Mouse (Mus musculus) midbrain, embryonic 14.5 days (tissue): ENCODE measurements around the gene Echdc3. TPM values are rescaled to one million over a fixed set of nuclear protein-coding genes. Genes with fewer than 3 reads are reported as not detected.

ENCODE experiments used
- ATAC-seq: fragments of 200-750 bp; cut with Nextera tagmentation; 2 replicates; pipeline ENCODE4 v1.8.0; 2017; ENCODE audit warnings: moderate number of reproducible peaks, moderate library complexity; ENCODE audit not compliant: low FRiP score, low TSS enrichment
- DNase-seq: peaks from one replicate; pipeline ENCODE4 v3.0.0-alpha.2; 2015
- H3K27ac ChIP-seq: fragments of 300-500 bp; sonication (generic); replicated peaks from 2 replicates; pipeline ENCODE4 v1.5.1; 2014; ENCODE audit warnings: mild to moderate bottlenecking, low read depth, low read length, moderate library complexity
- H3K27me3 ChIP-seq: fragments of 300-500 bp; sonication (generic); 2 replicates; pipeline ENCODE4 v1.6.1; 2014; ENCODE audit warnings: low read length, control low read depth, mixed read lengths; ENCODE audit not compliant: control insufficient read depth, insufficient read depth
- H3K36me3 ChIP-seq: fragments of 300-500 bp; sonication (generic); 2 replicates; pipeline ENCODE4 v1.6.1; 2014; ENCODE audit warnings: low read length, control low read depth; ENCODE audit not compliant: control insufficient read depth, insufficient read depth
- H3K4me1 ChIP-seq: fragments of 300-500 bp; sonication (generic); 2 replicates; pipeline ENCODE4 v1.6.1; 2014; ENCODE audit warnings: mild to moderate bottlenecking, antibody characterized with exemption, low read length, control low read depth; ENCODE audit not compliant: control insufficient read depth, insufficient read depth
- H3K4me2 ChIP-seq: fragments of 300-500 bp; sonication (generic); 2 replicates; pipeline ENCODE4 v1.6.1; 2014; ENCODE audit warnings: mild to moderate bottlenecking, low read length, moderate library complexity
- H3K4me3 ChIP-seq: fragments of 300-500 bp; sonication (generic); replicated peaks from 2 replicates; pipeline ENCODE4 v1.5.1; 2014; ENCODE audit warnings: low read depth, low read length
- H3K9ac ChIP-seq: fragments of 300-500 bp; sonication (generic); replicated peaks from 2 replicates; pipeline ENCODE4 v1.6.1; 2014; ENCODE audit warnings: mild to moderate bottlenecking, low read length, moderate library complexity
- H3K9me3 ChIP-seq: fragments of 300-500 bp; sonication (generic); 2 replicates; pipeline ENCODE4 v1.6.1; 2016; ENCODE audit warnings: low read length, control low read depth, mixed read lengths; ENCODE audit not compliant: control insufficient read depth
- WGBS: fragments of 180-500 bp; shearing (Covaris S2); extraction: QIAGEN DNeasy Blood & Tissue Kit; methylation state at CpG from one replicate; pipeline ENCODE4 v1.1.7; 2014; 5-methylcytosine and 5-hydroxymethylcytosine counted together
- polyA plus RNA-seq: library from polyadenylated mRNA; unstranded; fragments of >200 nt; fragmentation: Nextera tagmentation; extraction: Ambion mirVana; gene quantifications from 2 replicates; pipeline ENCODE4 v1.2.1, GENCODE M21; 2014

Echdc3 gene
- polyA plus RNA-seq, 1 experiment from 2014 or later, result 0.70 TPM

DNA sequence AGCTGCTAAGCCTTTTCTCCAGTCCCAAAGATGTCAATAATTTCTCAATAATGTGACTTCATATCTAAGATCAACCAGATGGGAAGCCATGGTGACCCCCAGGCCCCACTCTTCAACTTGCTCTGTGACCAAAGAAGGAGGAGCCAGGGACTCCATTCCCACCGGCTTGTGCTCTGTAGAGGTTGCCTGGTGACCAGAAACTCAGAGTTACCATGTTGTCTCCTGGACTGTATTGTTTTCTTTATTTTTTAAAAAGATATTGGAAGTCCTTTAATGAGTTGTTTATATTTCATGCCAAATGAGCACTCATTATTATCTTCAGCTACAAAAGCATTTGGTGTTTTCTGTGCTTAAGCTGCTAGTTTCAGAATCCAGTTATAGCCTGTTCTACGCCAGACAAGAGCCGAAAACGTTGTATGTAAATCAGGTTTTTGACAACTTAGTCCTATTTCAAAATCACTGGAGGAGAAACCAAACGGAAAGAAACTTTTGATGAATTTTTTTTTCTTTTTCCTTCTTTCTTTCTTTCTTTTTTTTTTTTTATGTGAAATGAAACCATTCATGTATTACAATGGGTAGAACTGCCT is 42.7 kb upstream of the Echdc3 start:
- 79% methylated on average over 5 of the region's 5 CpGs for WGBS

DNA sequence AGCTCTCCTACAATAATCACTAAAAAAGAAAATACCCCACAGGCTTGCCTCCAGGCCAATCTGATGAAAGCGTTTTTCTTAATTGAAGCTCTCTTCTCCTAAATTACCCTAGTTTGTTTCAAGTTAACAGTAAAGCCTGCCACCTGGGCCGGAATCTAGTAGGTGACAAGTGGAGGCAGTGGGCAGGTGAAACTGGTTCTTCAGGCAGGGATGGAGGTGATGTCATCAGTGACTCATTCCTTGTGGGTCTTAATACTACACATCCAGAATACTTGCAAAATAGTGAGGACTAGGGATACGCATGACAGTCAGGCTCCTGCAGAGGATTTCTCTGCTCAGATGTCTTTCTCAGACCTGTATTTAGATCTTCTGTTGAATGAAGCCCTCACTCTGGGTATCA is 39.7 kb upstream of the Echdc3 start:
- Histone ChIP-seq H3K27ac (no peak overlapping the region), H3K27me3 (no peaks in the 10 kb centered on the region), H3K4me1 (no peaks in the 10 kb centered on the region), H3K4me2 (no peak overlapping the region), H3K9me3 (no peaks in the 10 kb centered on the region), H3K36me3 (no peaks in the 10 kb centered on the region), H3K9ac (no peak overlapping the region), H3K4me3 (no peak overlapping the region)
- DNase-seq (no peak), ATAC-seq (no peak)
- 95% methylated on average over 3 of the region's 3 CpGs for WGBS

More for the DNA sequence above, 42.7 kb upstream of the Echdc3 start:
- peaks cover 6% of the 10 kb centered on the region; the same call in 1 of the 2 replicates for H3K9me3 ChIP-seq
- no peaks in the 10 kb centered on the region for H3K36me3 ChIP-seq
- no peak overlapping the region for H3K27ac ChIP-seq
- no peak overlapping the region for H3K9ac ChIP-seq
- DNase-seq (no peak), ATAC-seq (no peak)
- no peak overlapping the region for H3K4me3 ChIP-seq
- no peaks in the 10 kb centered on the region for H3K4me1 ChIP-seq
- no peak overlapping the region for H3K4me2 ChIP-seq
- no peaks in the 10 kb centered on the region for H3K27me3 ChIP-seq

DNA sequence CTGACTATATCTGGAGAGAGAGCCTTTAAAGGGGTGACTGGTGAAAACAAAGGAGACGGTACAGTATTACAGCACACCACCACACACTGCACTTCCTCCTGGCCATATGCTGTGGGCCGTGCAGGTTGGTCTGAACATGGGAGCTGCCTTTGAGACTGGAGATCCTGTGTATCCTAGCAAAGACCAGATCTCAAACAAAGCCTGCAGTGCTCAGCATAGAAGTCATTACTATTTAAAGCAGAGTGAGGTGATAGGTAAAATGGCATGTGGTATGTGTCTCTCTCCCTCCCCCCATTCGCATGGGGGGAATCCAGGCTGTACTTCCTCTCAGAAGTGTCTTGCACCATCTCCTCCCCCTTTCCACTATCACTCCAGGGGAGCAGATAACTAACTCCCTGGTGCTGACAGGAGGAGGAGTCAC is 38.3 kb upstream of the Echdc3 start:
- no peaks in the 10 kb centered on the region for H3K9me3 ChIP-seq
- DNase-seq, result no peak
- H3K4me3 ChIP-seq, result no peak overlapping the region
- H3K27ac ChIP-seq, result no peak overlapping the region
- 90% methylated on average over 3 of the region's 3 CpGs for WGBS
- no peak for ATAC-seq
- H3K4me2 ChIP-seq, result no peak overlapping the region
- H3K4me1 ChIP-seq, result no peaks in the 10 kb centered on the region
- H3K9ac ChIP-seq, result no peak overlapping the region
- H3K36me3 ChIP-seq, result no peaks in the 10 kb centered on the region
- no peaks in the 10 kb centered on the region for H3K27me3 ChIP-seq

DNA sequence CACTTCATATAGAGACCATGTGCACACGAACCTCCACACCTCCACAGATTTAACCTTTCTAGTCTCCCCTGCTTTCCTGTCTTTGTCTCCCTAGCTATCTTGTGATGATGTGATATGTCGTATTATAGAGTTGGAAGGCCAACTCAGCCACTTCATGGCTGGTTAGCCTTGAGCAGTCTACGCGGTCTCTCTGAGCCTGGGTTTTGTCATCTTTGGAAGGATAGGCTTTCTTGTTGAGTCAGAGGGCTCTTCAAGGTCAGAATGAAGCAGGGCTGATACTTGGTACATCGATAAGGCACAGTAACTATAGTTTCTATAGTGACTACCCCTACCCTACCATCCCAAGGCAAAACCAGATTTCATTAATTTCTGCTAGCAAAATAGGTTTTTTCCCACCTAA is 28.6 kb upstream of the Echdc3 start:
- no peak overlapping the region for H3K9ac ChIP-seq
- no peaks in the 10 kb centered on the region for H3K36me3 ChIP-seq
- no peaks in the 10 kb centered on the region for H3K4me1 ChIP-seq
- H3K4me2 ChIP-seq, result no peak overlapping the region
- H3K27me3 ChIP-seq, result no peaks in the 10 kb centered on the region
- H3K9me3 ChIP-seq, result no peaks in the 10 kb centered on the region
- H3K4me3 ChIP-seq, result no peak overlapping the region
- WGBS, result 94% methylated on average over 5 of the region's 5 CpGs
- no peak for ATAC-seq
- DNase-seq, result no peak
- no peak overlapping the region for H3K27ac ChIP-seq

DNA sequence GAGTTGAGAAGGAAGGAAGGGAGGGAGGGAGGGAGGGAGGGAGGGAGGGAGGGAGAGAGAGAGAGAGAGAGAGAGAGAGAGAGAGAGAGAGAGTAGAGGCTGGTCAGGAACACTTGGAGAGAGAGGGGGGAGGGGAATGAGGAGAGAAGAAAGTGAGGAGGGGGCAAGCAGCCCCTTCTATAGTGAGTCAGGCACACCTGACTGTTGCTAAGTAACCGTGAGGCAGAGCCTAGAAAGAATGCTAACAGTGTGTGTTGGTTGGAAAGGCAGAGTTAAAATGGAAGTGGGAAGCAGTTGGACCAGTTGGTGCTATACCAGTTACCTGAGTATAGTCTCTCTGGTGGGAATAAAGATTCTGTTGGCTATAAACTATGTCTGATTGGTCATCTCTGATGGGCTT is 27.2 kb upstream of the Echdc3 start:
- DNase-seq (peak; percentile 41), ATAC-seq (no peak; the same call in 1 of the 2 replicates)

DNA sequence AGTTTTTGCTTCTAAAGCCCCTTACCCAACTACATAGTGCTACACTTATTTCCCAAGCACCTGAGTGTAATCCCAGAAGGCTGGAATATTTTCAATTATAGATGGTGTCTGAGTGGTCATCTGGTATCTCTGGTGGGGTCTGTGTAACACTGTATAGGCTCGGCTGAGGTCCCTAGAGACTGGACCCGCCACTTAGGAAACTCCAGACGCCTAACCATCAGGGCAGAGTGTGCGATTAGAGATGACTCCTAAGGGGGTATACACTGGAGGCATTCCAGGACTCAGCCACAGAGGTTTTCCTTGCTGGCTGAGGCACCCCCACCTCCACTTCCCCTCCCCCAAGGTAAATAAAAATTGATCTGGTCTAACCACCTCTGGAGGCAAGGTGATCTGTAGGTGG is 26.5 kb upstream of the Echdc3 start:
- no peak overlapping the region for H3K4me3 ChIP-seq
- ATAC-seq (no peak), DNase-seq (no peak)
- WGBS, result 81% methylated on average over 4 of the region's 4 CpGs
- H3K4me1 ChIP-seq, result no peaks in the 10 kb centered on the region
- no peaks in the 10 kb centered on the region for H3K27me3 ChIP-seq
- no peak overlapping the region for H3K4me2 ChIP-seq
- H3K27ac ChIP-seq, result no peak overlapping the region
- no peak overlapping the region for H3K9ac ChIP-seq
- H3K36me3 ChIP-seq, result no peaks in the 10 kb centered on the region
- H3K9me3 ChIP-seq, result no peaks in the 10 kb centered on the region

More for the DNA sequence above, 27.2 kb upstream of the Echdc3 start:
- no peaks in the 10 kb centered on the region for H3K9me3 ChIP-seq
- no peak overlapping the region for H3K4me3 ChIP-seq
- H3K9ac ChIP-seq, result no peak overlapping the region
- H3K27me3 ChIP-seq, result no peaks in the 10 kb centered on the region
- H3K27ac ChIP-seq, result no peak overlapping the region
- no peak overlapping the region for H3K4me2 ChIP-seq
- WGBS, result 54% methylated on average over 1 of the region's 1 CpGs
- H3K4me1 ChIP-seq, result no peaks in the 10 kb centered on the region
- H3K36me3 ChIP-seq, result no peaks in the 10 kb centered on the region

DNA sequence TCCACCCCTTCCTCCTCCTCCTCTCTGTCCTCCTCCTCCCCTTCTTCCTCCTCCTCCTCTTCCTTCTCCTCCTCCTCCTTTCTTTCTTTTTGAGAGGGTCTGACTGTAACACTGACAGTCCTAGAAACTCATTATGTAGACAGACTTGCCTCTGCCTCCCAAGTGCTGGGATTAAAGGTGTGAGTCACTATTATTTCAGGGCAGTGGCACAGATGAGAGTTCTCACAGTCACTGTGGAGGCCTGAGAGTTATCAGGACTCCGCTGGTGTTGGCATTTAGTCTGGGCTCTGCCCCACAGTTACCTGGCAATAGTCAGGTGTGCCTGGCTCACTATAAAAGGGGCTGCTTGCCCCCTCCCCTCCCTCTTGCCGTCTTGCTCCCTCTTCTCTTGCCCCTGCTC is 25.8 kb upstream of the Echdc3 start:
- DNase-seq (no peak), ATAC-seq (no peak)
- no peaks in the 10 kb centered on the region for H3K36me3 ChIP-seq
- H3K4me1 ChIP-seq, result no peaks in the 10 kb centered on the region
- no peak overlapping the region for H3K4me2 ChIP-seq
- WGBS, result 57% methylated on average over 2 of the region's 2 CpGs
- H3K27me3 ChIP-seq, result no peaks in the 10 kb centered on the region
- no peak overlapping the region for H3K27ac ChIP-seq
- no peak overlapping the region for H3K9ac ChIP-seq
- no peak overlapping the region for H3K4me3 ChIP-seq
- H3K9me3 ChIP-seq, result no peaks in the 10 kb centered on the region

DNA sequence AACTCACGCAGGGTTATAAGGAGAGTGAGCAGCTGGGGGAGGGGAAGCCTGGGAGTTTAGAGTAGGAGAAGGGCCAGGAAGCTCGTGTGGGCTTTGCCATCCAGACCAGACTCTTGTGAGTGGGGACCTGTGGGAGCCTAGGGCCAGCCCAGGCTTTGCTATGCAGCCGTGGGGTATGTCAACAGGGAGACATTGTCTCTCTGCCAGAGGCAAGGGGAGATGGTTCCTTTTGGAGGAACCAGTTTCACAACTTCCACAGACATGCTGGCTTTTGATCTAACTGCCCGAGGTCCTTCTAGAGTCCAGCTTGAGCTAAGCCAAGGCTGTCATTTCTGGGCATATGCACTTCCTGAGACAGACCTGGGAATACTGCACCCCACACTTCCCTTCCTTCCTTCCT is 25.4 kb upstream of the Echdc3 start:
- DNase-seq (no peak), ATAC-seq (no peak)
- 47% methylated on average over 4 of the region's 4 CpGs for WGBS
- Histone ChIP-seq H3K9me3 (no peaks in the 10 kb centered on the region), H3K27ac (no peak overlapping the region), H3K4me2 (no peak overlapping the region), H3K27me3 (no peaks in the 10 kb centered on the region), H3K9ac (no peak overlapping the region), H3K4me1 (no peaks in the 10 kb centered on the region), H3K36me3 (no peaks in the 10 kb centered on the region), H3K4me3 (no peak overlapping the region)

DNA sequence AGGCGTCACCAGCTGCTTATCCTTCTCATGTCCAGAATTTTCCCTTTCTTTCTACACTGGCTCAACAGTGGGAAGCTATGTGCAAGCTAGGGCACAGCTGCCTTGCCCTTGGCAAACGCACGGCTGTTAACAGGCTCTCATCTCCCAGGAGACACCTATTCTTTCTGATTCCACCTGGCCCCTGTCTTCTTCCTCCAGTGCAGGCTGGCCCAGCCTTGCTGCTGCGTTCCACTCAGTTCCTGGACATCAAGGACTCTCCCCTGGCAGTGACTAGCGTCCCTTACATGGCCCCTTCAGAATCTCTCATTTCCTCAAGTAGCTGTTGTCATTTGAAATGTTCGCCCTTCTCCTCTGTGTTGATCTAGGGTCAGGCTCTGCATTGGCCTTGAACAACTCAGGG is 20.5 kb upstream of the Echdc3 start:
- ATAC-seq (no peak), DNase-seq (no peak)
- Histone ChIP-seq H3K36me3 (no peaks in the 10 kb centered on the region), H3K9me3 (no peaks in the 10 kb centered on the region), H3K27ac (no peak overlapping the region), H3K9ac (no peak overlapping the region), H3K4me3 (no peak overlapping the region), H3K27me3 (no peaks in the 10 kb centered on the region), H3K4me1 (no peaks in the 10 kb centered on the region), H3K4me2 (no peak overlapping the region)
- 74% methylated on average over 6 of the region's 6 CpGs for WGBS
